9 mouse cellular contexts compared by ENCODE assay signal in genomic region chr19:56939826-56940225, GRCm38 (mm10).
DNase-seq lines count a peak whose midpoint lies in the region; ATAC-seq and TF ChIP-seq lines count a peak whose summit lies in the region.
"Had no signal": no experiment of that assay in that cellular context is flagged by ENCODE, and none has a peak within 500 bp of the region (broad histone marks: within the 10 kb centered on the region; RNA-seq: fewer than 3 reads in every experiment).

No protein-coding gene starts in this region.

- ATAC-seq in lung, postnatal 0 days, result peak; percentile 46; the same call in 1 of the 2 replicates
- 0 out of 2 replicates have a peak, but pooled peaks have one; percentile 20 for ATAC-seq in midbrain, embryonic 13.5 days
- ATAC-seq in hindbrain, embryonic 13.5 days (ENCODE audit: low FRiP score), result no peak

- H3K27ac ChIP-seq in lung, postnatal 0 days (ENCODE audit: low read length), result no peak overlapping the region
- no peak overlapping the region for H3K27ac ChIP-seq in midbrain, embryonic 13.5 days
- H3K27ac ChIP-seq in hindbrain, embryonic 13.5 days, result no peak overlapping the region
- H3K27ac ChIP-seq: liver, embryonic 14.5 days had no signal

- H3K4me3 ChIP-seq in lung, postnatal 0 days (ENCODE audit: low read depth, low read length), result no peak overlapping the region
- no peak overlapping the region for H3K4me3 ChIP-seq in midbrain, embryonic 13.5 days (replicated peaks)
- H3K4me3 ChIP-seq in hindbrain, embryonic 13.5 days, result no peak overlapping the region

- TF ChIP-seq CTCF in lung, postnatal 0 days (IDR thresholded peaks at IDR 0.05), result no peak

- H3K9me3 ChIP-seq in lung, postnatal 0 days (ENCODE audit: low read length), result no peaks in the 10 kb centered on the region
- no peaks in the 10 kb centered on the region for H3K9me3 ChIP-seq in midbrain, embryonic 13.5 days
- H3K9me3 ChIP-seq in hindbrain, embryonic 13.5 days, result no peaks in the 10 kb centered on the region

- H3K36me3 ChIP-seq in lung, postnatal 0 days (ENCODE audit: insufficient read depth, low read length), result peaks cover 6% of the 10 kb centered on the region; the same call in 1 of the 2 replicates
- H3K36me3 ChIP-seq in midbrain, embryonic 13.5 days, result no peaks in the 10 kb centered on the region
- peaks cover 3% of the 10 kb centered on the region; the same call in 1 of the 2 replicates for H3K36me3 ChIP-seq in hindbrain, embryonic 13.5 days

- H3K27me3 ChIP-seq in lung, postnatal 0 days (replicated peaks; ENCODE audit: insufficient read depth, low read length), result no peaks in the 10 kb centered on the region
- no peaks in the 10 kb centered on the region for H3K27me3 ChIP-seq in midbrain, embryonic 13.5 days
- no peaks in the 10 kb centered on the region for H3K27me3 ChIP-seq in hindbrain, embryonic 13.5 days

- no peak for DNase-seq in lung, postnatal 0 days (ENCODE audit: low spot score)
- no peak for DNase-seq in lung, postnatal 14 days
- DNase-seq in adrenal gland, postnatal 14 days, result peak; percentile 64
- DNase-seq in heart, adult 8-10 months (ENCODE audit: low spot score), result peak; percentile 53
- no peak for DNase-seq in natural killer cell, adult 2 months (ENCODE audit: low spot score in 2 of 2)
- no peak for DNase-seq in layer of hippocampus, adult 9-11 months

- no peak overlapping the region for H3K4me2 ChIP-seq in lung, postnatal 0 days (replicated peaks; ENCODE audit: low read depth, low read length)
- no peak overlapping the region for H3K4me2 ChIP-seq in midbrain, embryonic 13.5 days (replicated peaks)
- no peak overlapping the region for H3K4me2 ChIP-seq in hindbrain, embryonic 13.5 days

- no peak for TF ChIP-seq EP300 in lung, postnatal 0 days (IDR thresholded peaks at IDR 0.05)

- H3K4me1 ChIP-seq in lung, postnatal 0 days (ENCODE audit: insufficient read depth, low read depth, low read length), result no peaks in the 10 kb centered on the region
- H3K4me1 ChIP-seq in midbrain, embryonic 13.5 days (replicated peaks), result 0 out of 2 replicates have a peak, but pooled peaks cover 6% of the 10 kb centered on the region
- no peaks in the 10 kb centered on the region for H3K4me1 ChIP-seq in hindbrain, embryonic 13.5 days (replicated peaks)

- H3K9ac ChIP-seq in lung, postnatal 0 days (replicated peaks; ENCODE audit: low read depth), result no peak overlapping the region
- H3K9ac ChIP-seq in midbrain, embryonic 13.5 days (replicated peaks), result no peak overlapping the region
- H3K9ac ChIP-seq in hindbrain, embryonic 13.5 days, result no peak overlapping the region
- H3K9ac ChIP-seq: liver, embryonic 14.5 days had no signal

- 72% methylated on average over 9 of the region's 9 CpGs for WGBS in lung, postnatal 0 days
- 52% methylated on average over 9 of the region's 9 CpGs for WGBS in midbrain, embryonic 13.5 days
- WGBS in hindbrain, embryonic 13.5 days, result 81% methylated on average over 9 of the region's 9 CpGs

Comparison
In these comparisons a context has a peak if more than half of its experiments do, and no peak if none do; other contexts are left out.
1. DNase-seq: peak in adrenal gland, postnatal 14 days (single experiment) and heart, adult 8-10 months (single experiment); none in lung, postnatal 0 days (single experiment), lung, postnatal 14 days (single experiment), natural killer cell, adult 2 months (0 of 2) and layer of hippocampus, adult 9-11 months (single experiment).